Mouse (Mus musculus) liver, adult 2 months (tissue): ENCODE data around the gene Gm28269.

Experiments
- CTCF ChIP-seq: fragments of 200-500 bp; IDR thresholded peaks from 2 replicates; pipeline ENCODE4 v1.5.1; 2011; ENCODE audit warnings: low read depth, low read length, control low read depth
- POLR2A ChIP-seq: fragments of 200-500 bp; IDR thresholded peaks from 2 replicates; pipeline ENCODE4 v1.6.1; 2011; ENCODE audit warnings: low read length, control low read depth; ENCODE audit not compliant: insufficient read depth; ENCODE audit errors: extremely low read depth

GRCm38 (mm10) chrX:21744997-21745396, at the start of gene Gm28269:
- TF ChIP-seq POLR2A (no peak), CTCF (no peak)
